Mouse (Mus musculus): ENCODE measurements at regions not wholly inside any gene's neighbourhood (a gene's known extent, or its start where the extent isn't known, plus 50 kb on each side); places are given as distances from the start of the nearest gene placed in this dataset.

DNA sequence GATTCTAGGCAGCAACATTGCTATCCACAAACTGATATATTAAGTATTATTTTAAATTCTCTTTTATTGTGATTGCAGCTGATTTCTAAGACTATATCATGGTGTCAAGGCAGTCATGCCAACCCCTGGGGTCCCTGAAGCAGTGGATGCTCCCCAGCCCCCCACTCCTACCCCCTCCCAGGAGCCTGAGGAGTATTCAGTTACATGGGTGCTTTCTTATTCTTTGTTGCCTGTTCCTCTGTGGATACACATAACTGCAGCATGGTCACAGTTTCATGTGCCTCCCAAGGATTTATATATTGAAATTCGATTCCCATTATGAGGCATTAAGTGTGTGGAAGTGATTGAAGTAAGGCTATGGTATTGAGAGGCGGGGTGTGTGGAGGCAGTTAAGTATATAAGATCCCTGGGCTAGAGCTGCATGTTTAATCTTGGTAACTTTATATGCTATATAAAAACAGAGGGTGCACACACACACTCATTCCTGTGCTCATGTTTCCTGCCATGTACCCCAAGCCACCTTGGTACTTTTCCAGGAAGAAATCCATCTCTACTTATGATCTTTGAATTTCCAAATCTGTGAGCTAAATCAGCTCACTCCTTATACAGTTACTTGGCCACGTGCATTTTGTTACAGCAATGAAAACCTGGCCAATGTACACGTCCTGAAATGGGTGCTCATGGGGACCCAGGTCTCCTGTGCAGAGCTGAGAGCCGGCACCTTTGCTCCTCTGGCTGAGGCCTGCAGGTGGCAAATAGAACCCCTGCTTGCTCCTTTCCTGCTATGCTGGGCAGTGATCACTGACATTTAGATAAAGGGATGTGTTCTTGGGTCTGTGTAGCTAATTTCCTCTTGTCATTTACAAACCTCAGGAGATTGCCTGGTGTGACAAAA lies 259.0 kb downstream of the Nek10 start:
- H3K4me1 ChIP-seq: peaks cover 9% of the 10 kb centered on the region; the same call in 1 of the 2 replicates
- H3K4me3 ChIP-seq (replicated peaks): no peak overlapping the region
- no peaks in the 10 kb centered on the region for H3K9me3 ChIP-seq
- H3K36me3 ChIP-seq (replicated peaks; ENCODE audit: low read length): no peaks in the 10 kb centered on the region
- TF ChIP-seq GATA1 (IDR thresholded peaks at IDR 0.05; ENCODE audit: borderline replicate concordance, low read length) (no peak), FLI1 (IDR thresholded peaks at IDR 0.05; ENCODE audit: low read length) (no peak)
- no peaks in the 10 kb centered on the region for H3K27me3 ChIP-seq (replicated peaks)

DNA sequence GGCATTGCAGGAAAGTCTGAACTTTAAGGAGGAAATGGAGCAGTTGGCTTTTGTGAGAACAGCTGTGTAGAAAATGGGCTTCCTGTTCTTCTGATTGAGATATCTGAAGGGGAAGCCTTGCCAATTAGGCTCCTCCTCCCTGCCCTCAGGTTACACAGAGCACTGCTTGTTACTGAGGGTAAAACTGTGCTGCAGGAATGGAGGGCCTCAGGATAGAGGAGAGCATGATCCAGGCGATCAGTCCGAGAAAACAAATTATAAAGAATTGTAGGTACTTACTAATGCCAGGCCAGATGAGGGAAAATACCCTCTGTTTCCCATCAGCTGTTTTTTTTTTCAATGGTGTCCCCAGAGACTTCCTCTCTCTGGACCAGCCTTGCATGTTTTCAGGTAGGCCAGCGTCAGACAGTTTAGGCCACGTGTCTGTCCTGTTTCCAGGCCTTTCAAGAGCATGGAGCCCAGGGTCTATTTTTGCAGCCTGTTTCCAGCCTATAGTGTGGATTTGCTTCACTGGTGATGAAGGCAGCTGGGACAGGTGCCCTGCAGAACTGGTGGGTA lies 259.7 kb downstream of the Nek10 start:
- H3K4me1 ChIP-seq: peaks cover 9% of the 10 kb centered on the region; the same call in 1 of the 2 replicates
- TF ChIP-seq FLI1 (IDR thresholded peaks at IDR 0.05; ENCODE audit: low read length) (no peak), GATA1 (IDR thresholded peaks at IDR 0.05; ENCODE audit: borderline replicate concordance, low read length) (no peak)
- no peaks in the 10 kb centered on the region for H3K27me3 ChIP-seq (replicated peaks)
- H3K9me3 ChIP-seq: no peaks in the 10 kb centered on the region
- no peaks in the 10 kb centered on the region for H3K36me3 ChIP-seq (replicated peaks; ENCODE audit: low read length)
- H3K4me3 ChIP-seq (replicated peaks): no peak overlapping the region

DNA sequence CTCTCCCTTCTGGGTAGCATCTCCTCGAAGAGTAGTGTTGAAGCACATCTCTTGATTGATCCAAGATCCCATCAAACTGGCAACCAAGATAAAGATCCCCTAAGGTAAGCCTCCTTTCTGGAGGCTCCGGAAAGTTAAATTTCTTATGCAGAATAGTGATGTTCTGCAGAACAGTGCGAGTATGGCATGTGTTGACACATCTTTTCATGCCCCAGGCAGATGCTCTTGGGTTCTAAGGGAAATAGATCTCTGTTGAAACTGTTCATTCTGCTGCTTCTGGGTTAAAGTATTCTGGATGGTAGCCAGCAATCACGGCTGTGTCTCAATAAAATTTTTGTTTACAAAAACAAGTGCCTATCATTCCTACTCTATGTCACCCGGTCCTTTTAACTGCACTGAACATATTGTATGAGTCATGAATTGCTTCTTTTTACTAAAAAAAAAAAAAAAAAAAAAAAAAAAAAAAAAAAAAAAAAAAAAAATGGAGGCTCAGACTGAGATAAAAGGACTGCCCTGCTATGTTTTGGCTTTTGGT lies 261.8 kb downstream of the Nek10 start:
- Histone ChIP-seq H3K9me3 (no peaks in the 10 kb centered on the region), H3K4me1 (peaks cover 9% of the 10 kb centered on the region; the same call in 1 of the 2 replicates), H3K4me3 (replicated peaks) (no peak overlapping the region), H3K36me3 (replicated peaks; ENCODE audit: low read length) (no peaks in the 10 kb centered on the region), H3K27me3 (replicated peaks) (no peaks in the 10 kb centered on the region)
- TF ChIP-seq FLI1 (IDR thresholded peaks at IDR 0.05; ENCODE audit: low read length): no peak

DNA sequence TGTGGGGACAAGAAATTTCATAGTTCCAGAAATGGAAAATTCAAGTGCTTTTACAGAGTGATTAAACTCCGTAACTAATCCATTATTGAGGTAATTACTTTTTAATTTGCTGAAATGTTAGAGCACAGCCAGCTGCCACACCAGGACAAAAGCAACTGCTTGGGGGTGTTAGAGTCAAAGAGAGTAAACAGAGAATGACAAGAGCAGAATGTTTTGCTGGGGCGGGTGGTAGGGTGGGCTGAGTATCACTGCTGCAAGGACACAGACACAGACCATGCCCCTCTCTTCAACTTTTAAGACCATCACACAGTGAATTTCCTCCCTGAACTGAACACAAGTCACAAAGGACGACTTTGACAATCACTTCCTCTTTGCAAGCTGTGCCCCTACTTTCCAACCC lies 272.7 kb downstream of the Nek10 start:
- no peak overlapping the region for H3K4me3 ChIP-seq (replicated peaks)
- no peaks in the 10 kb centered on the region for H3K36me3 ChIP-seq (replicated peaks; ENCODE audit: low read length)
- H3K27me3 ChIP-seq (replicated peaks): no peaks in the 10 kb centered on the region
- H3K4me1 ChIP-seq: no peaks in the 10 kb centered on the region
- no peak for TF ChIP-seq GATA1 (IDR thresholded peaks at IDR 0.05; ENCODE audit: borderline replicate concordance, low read length)
- no peak for TF ChIP-seq FLI1 (IDR thresholded peaks at IDR 0.05; ENCODE audit: low read length)
- no peaks in the 10 kb centered on the region for H3K9me3 ChIP-seq

DNA sequence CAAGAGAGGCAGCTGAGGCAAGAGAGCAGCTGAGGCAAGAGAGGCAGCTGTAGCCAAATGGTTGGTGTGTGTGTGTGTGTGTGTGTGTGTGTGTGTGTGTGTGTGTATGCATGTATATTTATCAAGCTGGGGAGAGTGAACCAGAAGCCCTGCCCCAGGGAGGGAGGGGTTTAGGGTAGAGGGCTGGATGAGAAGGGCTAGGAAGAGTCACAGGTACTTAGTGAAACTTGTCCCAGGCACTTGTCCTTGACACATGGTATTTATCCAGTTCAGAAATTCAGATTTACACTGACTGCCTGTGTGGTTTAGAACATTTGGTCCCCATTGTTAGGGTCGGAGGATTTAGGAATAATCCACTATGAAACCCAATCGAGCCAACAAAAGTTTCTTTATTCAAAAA lies 279.7 kb downstream of the Nek10 start:
- TF ChIP-seq GATA1 (IDR thresholded peaks at IDR 0.05; ENCODE audit: borderline replicate concordance, low read length): no peak
- no peak for TF ChIP-seq FLI1 (IDR thresholded peaks at IDR 0.05; ENCODE audit: low read length)
- no peak overlapping the region for H3K4me3 ChIP-seq (replicated peaks)
- no peaks in the 10 kb centered on the region for H3K27me3 ChIP-seq (replicated peaks)
- H3K9me3 ChIP-seq: peaks cover 6% of the 10 kb centered on the region; the same call in 1 of the 2 replicates
- H3K36me3 ChIP-seq (replicated peaks; ENCODE audit: low read length): no peaks in the 10 kb centered on the region
- no peaks in the 10 kb centered on the region for H3K4me1 ChIP-seq

DNA sequence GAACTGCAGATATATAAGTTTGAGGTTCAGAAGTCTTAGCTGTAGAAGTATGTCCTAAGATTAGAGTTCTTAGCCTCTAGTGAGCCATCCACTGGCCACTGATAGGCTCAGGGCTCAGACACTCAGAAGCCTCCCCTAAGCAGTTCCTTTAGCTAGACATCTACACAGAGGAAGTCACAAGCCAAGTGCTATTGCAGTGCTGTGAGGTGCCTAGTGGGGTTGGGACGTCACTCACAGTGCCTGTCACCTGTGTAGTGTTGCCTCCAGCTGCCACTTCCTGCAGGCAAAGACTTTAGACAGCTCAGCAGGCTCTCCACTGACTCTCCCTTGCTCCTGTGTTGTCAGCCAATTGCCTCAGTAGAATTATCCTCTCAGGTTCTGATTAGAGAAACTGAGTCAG lies 280.6 kb downstream of the Nek10 start:
- Histone ChIP-seq H3K9me3 (peaks cover 6% of the 10 kb centered on the region; the same call in 1 of the 2 replicates), H3K4me3 (replicated peaks) (no peak overlapping the region), H3K4me1 (no peaks in the 10 kb centered on the region), H3K27me3 (replicated peaks) (no peaks in the 10 kb centered on the region), H3K36me3 (replicated peaks; ENCODE audit: low read length) (no peaks in the 10 kb centered on the region)
- TF ChIP-seq GATA1 (IDR thresholded peaks at IDR 0.05; ENCODE audit: borderline replicate concordance, low read length): no peak

DNA sequence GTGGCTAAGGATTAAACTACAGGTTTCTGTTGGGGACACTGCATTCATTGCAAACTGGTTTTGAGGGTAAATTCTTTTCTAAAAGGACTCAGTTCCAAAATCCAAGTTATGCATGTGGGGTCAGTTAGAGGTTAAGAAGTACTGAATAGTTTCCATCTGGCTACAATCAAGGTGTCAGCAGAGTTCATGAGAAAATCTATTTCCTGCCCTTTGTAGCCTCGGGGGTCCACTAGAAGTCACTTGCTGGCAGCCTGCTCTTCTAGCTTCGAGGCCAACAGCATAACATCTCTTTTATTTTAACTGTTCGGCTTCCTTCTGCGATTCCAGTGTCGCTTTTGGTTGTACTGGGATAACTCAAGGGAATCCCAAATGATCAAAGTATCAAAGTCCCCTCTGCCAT lies 283.8 kb downstream of the Nek10 start:
- Histone ChIP-seq H3K4me1 (no peaks in the 10 kb centered on the region), H3K9me3 (peaks cover 6% of the 10 kb centered on the region; the same call in 1 of the 2 replicates), H3K27me3 (replicated peaks) (no peaks in the 10 kb centered on the region), H3K4me3 (replicated peaks) (no peak overlapping the region), H3K36me3 (replicated peaks; ENCODE audit: low read length) (no peaks in the 10 kb centered on the region)
- TF ChIP-seq GATA1 (IDR thresholded peaks at IDR 0.05; ENCODE audit: borderline replicate concordance, low read length) (no peak), FLI1 (IDR thresholded peaks at IDR 0.05; ENCODE audit: low read length) (no peak)

DNA sequence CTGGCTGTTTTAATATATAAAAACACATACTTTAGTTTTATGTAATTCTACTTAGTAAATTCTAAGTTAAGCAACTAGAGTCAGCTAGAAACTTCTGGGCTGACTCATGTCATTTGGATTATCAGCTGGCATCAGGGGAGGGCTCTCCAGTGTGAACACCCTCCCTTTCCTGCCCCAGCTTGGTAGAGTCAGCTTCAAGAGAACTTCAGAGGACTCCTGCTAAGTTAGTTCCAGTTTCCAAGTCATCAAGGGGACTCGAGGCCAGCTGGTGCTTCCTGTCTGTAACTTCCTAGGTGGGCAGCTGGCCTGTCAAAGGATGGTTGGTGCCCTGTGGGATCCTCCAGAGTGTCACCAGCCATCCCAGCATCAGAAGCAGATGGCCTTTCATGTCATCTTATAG lies 293.6 kb downstream of the Nek10 start:
- H3K9me3 ChIP-seq: peaks cover 4% of the 10 kb centered on the region; the same call in 1 of the 2 replicates
- H3K36me3 ChIP-seq (replicated peaks; ENCODE audit: low read length): no peaks in the 10 kb centered on the region
- H3K4me1 ChIP-seq: peaks cover 17% of the 10 kb centered on the region
- H3K27me3 ChIP-seq (replicated peaks): no peaks in the 10 kb centered on the region
- H3K4me3 ChIP-seq (replicated peaks): no peak overlapping the region
- TF ChIP-seq FLI1 (IDR thresholded peaks at IDR 0.05; ENCODE audit: low read length) (no peak), GATA1 (IDR thresholded peaks at IDR 0.05; ENCODE audit: borderline replicate concordance, low read length) (no peak)

DNA sequence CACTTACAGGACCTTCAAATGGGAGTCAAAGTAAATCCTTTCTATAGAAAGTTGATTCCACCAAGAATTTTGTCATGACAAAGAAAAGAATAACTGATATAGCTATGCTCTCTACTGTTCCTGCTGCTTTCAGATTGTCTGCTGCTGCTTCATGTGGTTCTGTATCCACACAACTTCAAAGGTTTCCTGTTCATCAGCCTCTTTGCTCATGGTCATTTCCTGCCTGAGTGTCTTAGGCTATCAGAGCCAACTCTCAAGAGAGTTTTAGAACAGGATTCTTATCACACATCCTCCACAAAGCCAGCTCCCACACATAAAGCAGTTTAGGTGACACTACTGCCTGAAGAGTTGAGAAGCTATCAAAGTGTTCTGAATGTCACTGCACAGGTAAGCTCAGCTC lies 296.7 kb downstream of the Nek10 start:
- Histone ChIP-seq H3K27me3 (replicated peaks) (no peaks in the 10 kb centered on the region), H3K4me3 (replicated peaks) (no peak overlapping the region), H3K4me1 (peaks cover 17% of the 10 kb centered on the region), H3K36me3 (replicated peaks; ENCODE audit: low read length) (no peaks in the 10 kb centered on the region), H3K9me3 (peaks cover 4% of the 10 kb centered on the region; the same call in 1 of the 2 replicates)
- TF ChIP-seq GATA1 (IDR thresholded peaks at IDR 0.05; ENCODE audit: borderline replicate concordance, low read length) (no peak), FLI1 (IDR thresholded peaks at IDR 0.05; ENCODE audit: low read length) (no peak)

DNA sequence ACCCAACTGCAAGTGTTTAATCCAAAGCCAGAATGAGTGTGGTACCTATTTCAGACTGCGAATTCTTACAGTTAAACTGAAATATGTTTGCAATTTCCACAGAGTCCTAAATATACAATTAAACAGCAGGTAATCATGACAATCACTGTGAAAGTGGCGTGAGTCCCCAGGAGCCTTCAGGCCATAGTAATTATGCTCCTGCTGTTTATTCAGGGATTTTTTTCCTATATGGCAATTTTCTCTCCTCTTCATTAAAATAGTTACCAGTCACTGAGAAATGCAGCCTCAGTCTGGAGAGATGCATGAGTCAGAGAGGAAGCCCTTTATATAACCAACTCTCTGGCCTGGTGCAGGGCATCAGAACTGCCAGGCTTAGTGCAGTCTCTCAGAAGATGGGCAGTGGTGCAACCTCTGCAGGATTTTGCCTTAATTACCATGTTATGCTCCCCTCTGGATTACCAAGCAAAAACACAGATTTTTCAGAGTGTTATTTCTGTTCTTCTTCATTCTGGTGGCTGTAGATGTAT lies 304.6 kb downstream of the Nek10 start:
- no peaks in the 10 kb centered on the region for H3K9me3 ChIP-seq
- H3K27me3 ChIP-seq (replicated peaks): no peaks in the 10 kb centered on the region
- no peaks in the 10 kb centered on the region for H3K36me3 ChIP-seq (replicated peaks; ENCODE audit: low read length)
- TF ChIP-seq FLI1 (IDR thresholded peaks at IDR 0.05; ENCODE audit: low read length) (no peak), GATA1 (IDR thresholded peaks at IDR 0.05; ENCODE audit: borderline replicate concordance, low read length) (no peak)
- no peaks in the 10 kb centered on the region for H3K4me1 ChIP-seq
- H3K4me3 ChIP-seq (replicated peaks): no peak overlapping the region
